Mouse (Mus musculus): ENCODE measurements around the gene Ybey. TPM values are rescaled to one million over a fixed set of nuclear protein-coding genes. Genes with fewer than 3 reads are reported as not detected.

Gene Ybey
- 5.4 and 5.6 TPM in 2 replicates for polyA plus RNA-seq (2015; fragmentation: Nextera tagmentation; extraction: Ambion mirVana)

DNA sequence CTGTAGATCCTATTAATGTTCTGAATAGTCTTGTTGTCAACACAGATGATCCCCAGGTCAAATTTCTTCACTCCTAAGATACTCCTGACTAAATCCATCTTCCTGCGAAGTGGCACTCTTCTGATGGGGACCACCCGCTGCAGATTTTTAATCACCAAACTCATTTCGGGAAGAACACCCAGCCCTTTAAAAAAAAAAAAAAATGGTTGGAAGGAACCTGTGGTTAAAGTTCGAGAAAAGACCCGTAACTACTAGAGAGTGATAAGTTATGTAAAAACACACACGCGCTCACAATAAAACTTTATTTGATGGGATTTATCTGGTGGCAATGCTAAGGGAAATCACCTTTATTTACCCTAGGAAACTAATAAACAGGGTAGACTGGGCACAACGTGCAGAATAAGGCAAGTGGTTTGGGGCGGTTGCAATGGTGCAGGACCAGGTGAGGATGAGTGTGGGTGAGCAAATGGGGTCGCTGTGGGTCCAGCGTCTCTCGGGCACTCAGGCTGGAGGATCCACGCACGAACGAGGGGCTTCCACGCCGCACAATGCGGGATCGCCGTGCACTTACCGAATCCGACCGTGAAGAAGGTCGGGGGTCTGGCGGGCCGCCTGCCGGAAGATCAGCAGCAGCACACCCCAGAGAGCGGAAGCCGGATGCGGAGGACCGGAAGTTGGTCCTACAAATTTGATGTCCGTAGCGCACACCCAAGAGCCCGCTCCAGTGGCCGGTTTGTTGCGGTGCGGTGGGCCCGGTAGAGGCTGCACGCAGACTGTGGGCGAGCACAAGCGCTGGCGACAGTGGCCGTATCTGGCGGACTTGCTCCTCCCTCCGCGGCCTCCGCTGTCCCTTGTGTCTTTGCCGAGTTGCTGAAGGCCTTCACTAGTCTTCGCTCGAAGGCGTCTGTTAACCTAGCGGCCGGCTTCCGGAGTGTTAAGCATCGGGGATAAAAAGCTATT lies at the start of gene Ybey, which contains the start of gene Mcm3ap:
TSS of gene Ybey (minus strand) at position 912 of the 960 bp plus-strand sequence.
TSS of gene Mcm3ap (plus strand) at position 725 of the 960 bp plus-strand sequence.
- under 1% methylated on average over 55 of the region's 55 CpGs for WGBS
- Histone ChIP-seq H3K36me3 (0 out of 2 replicates have a peak, but pooled peaks cover 11% of the 10 kb centered on the region), H3K4me3 (replicated peaks) (peak within 1 kb of the TSS; percentile 90), H3K9ac (peak within 1 kb of the TSS; percentile 92), H3K4me2 (peak within 1 kb of the TSS; percentile 60), H3K27ac (peak within 1 kb of the TSS; percentile 86), H3K4me1 (0 out of 2 replicates have a peak, but pooled peaks cover 4% of the 10 kb centered on the region), H3K27me3 (replicated peaks) (no peaks in the 10 kb centered on the region), H3K9me3 (no peaks in the 10 kb centered on the region)
- ATAC-seq (ENCODE audit: insufficient read depth, low FRiP score, low read depth): peak; percentile 94

DNA sequence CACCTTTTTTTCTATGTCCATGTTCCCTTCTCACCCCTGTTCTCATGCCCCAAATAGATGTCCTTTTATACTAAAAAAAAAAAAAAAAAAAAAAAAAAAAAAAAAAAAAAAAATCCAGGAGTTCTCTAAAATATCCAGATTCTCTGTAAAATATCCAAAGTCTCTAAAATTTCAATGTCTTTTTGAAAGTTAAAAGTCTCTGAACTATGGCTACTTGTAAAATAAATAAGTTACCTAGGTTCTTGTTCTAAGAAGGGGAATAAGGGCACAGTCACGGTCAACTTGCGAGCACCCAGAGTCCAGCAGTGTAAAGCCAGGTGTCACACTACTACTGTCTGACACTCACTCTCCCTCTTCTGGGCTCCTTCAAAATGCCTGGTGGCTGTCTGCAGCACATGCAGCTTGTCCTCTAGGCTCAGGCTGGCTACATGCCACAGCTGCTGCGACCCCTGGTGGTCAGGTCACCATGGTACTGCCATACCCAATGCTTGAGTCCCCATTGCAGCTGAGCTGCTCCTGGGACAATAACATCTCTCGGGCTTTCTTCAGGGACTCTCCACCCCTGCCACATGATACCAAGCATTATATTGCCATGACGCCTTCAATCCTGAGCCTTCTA lies 44.2 kb upstream of the Ybey start:
- Histone ChIP-seq H3K4me1 (no peaks in the 10 kb centered on the region), H3K9ac (no peak overlapping the region), H3K4me2 (no peak overlapping the region), H3K9me3 (no peaks in the 10 kb centered on the region), H3K27me3 (replicated peaks) (no peaks in the 10 kb centered on the region), H3K36me3 (peaks cover 38% of the 10 kb centered on the region), H3K4me3 (replicated peaks) (no peak overlapping the region), H3K27ac (no peak overlapping the region)
- WGBS: 56% methylated on average over 5 of the region's 5 CpGs
- ATAC-seq (ENCODE audit: insufficient read depth, low FRiP score, low read depth): peak; percentile 60; the same call in 1 of the 2 replicates

DNA sequence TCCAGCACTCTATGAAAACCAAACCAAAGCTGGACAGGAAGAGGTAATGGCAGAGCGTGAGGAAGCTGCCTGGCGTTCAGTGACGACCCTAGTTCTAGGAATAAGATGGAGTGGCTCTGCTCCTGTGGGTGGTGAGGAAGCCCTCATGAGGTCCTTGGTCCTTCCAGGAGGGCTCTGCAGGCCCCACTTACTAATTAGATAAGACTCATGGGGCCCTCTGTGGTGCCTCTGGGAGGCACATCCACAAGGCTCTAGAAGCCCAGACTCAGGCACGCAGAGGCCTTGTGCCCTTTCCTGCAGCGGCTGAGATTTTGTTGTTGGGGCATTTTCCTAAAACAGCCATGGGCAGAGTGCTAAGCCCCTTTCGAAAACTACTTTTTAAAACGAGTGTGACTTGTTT lies 37.0 kb upstream of the Ybey start:
- no peak for ATAC-seq (ENCODE audit: insufficient read depth, low FRiP score, low read depth)
- H3K9ac ChIP-seq: no peak overlapping the region
- H3K4me3 ChIP-seq (replicated peaks): no peak overlapping the region
- H3K36me3 ChIP-seq: peaks cover 37% of the 10 kb centered on the region
- H3K27ac ChIP-seq: no peak overlapping the region
- H3K4me2 ChIP-seq: no peak overlapping the region
- 85% methylated on average over 7 of the region's 7 CpGs for WGBS
- no peaks in the 10 kb centered on the region for H3K27me3 ChIP-seq (replicated peaks)
- no peaks in the 10 kb centered on the region for H3K4me1 ChIP-seq
- no peaks in the 10 kb centered on the region for H3K9me3 ChIP-seq

DNA sequence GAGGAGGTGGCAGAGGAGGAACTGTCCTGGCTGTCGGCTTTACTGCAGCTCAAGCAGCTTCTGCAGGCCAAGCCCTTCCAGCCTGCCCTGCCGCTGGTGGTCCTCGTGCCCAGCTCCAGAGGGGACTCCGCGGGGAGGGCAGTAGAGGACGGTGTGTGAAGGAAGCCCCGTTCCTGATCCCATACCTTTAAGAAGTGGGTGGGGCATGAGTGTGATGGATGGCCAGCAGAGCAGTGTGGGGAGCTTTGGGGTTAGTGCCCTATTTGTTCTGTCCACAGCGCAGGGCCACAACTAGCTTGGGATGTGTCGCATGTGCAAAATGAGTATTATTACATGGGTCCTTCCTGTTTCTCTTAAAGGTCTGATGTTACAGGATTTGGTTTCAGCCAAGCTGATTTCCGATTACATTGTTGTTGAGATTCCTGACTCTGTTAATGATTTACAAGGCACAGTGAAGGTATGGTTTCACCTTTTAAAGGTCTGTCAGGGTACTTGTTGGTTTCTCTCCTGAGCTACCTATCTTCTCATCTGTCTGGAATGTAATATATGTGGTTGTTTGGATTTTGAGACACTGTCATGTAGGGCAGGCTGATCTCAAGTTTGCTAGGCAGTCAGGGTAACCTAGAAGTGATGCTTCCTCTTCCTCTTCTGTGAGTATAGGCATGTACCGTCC lies 35.5 kb upstream of the Ybey start:
- H3K4me1 ChIP-seq: no peaks in the 10 kb centered on the region
- H3K27ac ChIP-seq: no peak overlapping the region
- WGBS: 64% methylated on average over 11 of the region's 11 CpGs
- no peak overlapping the region for H3K9ac ChIP-seq
- no peak overlapping the region for H3K4me3 ChIP-seq (replicated peaks)
- peak; percentile 27; the same call in 1 of the 2 replicates for ATAC-seq (ENCODE audit: insufficient read depth, low FRiP score, low read depth)
- H3K9me3 ChIP-seq: no peaks in the 10 kb centered on the region
- no peak overlapping the region for H3K4me2 ChIP-seq
- H3K27me3 ChIP-seq (replicated peaks): no peaks in the 10 kb centered on the region
- peaks cover 43% of the 10 kb centered on the region for H3K36me3 ChIP-seq

DNA sequence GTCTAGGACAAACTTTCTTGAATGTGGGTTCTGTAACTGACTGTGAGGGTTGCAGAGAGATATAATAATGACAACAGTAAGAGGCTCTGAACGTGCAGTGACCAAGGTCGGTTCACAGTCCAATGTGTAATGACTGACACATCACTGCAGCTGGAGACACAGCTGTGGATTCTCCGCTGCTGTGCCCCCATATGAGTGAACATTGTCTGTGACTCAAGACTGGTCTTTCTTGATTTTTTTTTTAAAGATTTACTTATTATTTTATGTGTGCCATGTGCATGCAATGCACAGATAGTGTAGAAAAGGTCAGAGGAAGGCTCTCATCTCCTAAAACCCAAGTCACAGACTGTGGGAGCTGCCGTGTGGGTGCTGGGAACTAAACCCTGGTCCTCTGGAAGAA lies 28.6 kb upstream of the Ybey start:
- no peaks in the 10 kb centered on the region for H3K4me1 ChIP-seq
- WGBS: 94% methylated on average over 4 of the region's 4 CpGs
- ATAC-seq (ENCODE audit: insufficient read depth, low FRiP score, low read depth): no peak

DNA sequence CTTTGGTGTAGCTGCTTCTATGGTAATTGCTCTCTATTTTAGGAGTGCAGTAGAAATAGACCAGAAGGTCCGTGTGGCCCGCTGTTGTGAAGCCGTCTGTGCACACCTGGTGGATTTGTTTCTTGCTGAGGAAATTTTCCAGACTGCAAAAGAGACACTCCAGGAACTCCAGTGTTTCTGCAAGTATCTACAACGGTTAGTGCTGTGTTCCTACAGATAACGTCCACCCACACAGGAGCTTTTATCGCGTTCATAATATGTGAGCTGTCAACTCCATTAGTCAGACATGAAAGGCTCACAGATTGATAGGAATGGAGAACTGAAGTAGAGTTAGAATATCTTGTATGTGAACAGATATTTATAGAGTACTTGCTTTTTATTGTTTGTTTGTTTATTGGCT lies 27.5 kb upstream of the Ybey start:
- no peak overlapping the region for H3K9ac ChIP-seq
- no peak overlapping the region for H3K27ac ChIP-seq
- no peak overlapping the region for H3K4me2 ChIP-seq
- no peak for ATAC-seq (ENCODE audit: insufficient read depth, low FRiP score, low read depth)
- no peaks in the 10 kb centered on the region for H3K4me1 ChIP-seq
- H3K9me3 ChIP-seq: no peaks in the 10 kb centered on the region
- WGBS: 84% methylated on average over 7 of the region's 7 CpGs
- no peak overlapping the region for H3K4me3 ChIP-seq (replicated peaks)
- peaks cover 37% of the 10 kb centered on the region for H3K36me3 ChIP-seq
- no peaks in the 10 kb centered on the region for H3K27me3 ChIP-seq (replicated peaks)

More for the DNA sequence above, 28.6 kb upstream of the Ybey start:
- Histone ChIP-seq H3K36me3 (peaks cover 36% of the 10 kb centered on the region), H3K27ac (no peak overlapping the region), H3K4me3 (replicated peaks) (no peak overlapping the region), H3K27me3 (replicated peaks) (no peaks in the 10 kb centered on the region), H3K9me3 (no peaks in the 10 kb centered on the region), H3K9ac (no peak overlapping the region), H3K4me2 (no peak overlapping the region)

DNA sequence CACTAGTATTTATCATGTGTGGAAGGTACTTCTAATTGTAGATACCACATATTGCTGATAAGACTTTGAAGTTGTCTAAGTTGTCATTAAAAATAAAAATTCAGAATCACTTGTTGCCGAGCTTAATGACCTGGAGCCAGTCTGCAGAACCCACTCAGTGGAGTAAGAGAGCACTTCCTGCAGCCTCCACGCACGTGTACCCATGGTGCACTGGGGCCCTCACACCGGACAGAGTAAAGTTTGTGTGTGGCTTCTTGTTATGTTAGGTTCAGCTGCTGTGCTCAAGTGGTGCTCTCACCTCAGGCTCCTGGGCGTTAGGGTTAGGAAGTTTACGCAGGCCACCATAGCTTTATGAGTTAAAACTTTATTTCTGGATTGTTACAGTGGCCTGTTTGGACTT lies 26.6 kb upstream of the Ybey start:
- ATAC-seq (ENCODE audit: insufficient read depth, low FRiP score, low read depth): no peak
- Histone ChIP-seq H3K4me3 (replicated peaks) (no peak overlapping the region), H3K36me3 (peaks cover 34% of the 10 kb centered on the region), H3K9ac (no peak overlapping the region), H3K27ac (no peak overlapping the region), H3K9me3 (no peaks in the 10 kb centered on the region), H3K27me3 (replicated peaks) (no peaks in the 10 kb centered on the region), H3K4me1 (no peaks in the 10 kb centered on the region), H3K4me2 (no peak overlapping the region)
- 87% methylated on average over 6 of the region's 6 CpGs for WGBS

DNA sequence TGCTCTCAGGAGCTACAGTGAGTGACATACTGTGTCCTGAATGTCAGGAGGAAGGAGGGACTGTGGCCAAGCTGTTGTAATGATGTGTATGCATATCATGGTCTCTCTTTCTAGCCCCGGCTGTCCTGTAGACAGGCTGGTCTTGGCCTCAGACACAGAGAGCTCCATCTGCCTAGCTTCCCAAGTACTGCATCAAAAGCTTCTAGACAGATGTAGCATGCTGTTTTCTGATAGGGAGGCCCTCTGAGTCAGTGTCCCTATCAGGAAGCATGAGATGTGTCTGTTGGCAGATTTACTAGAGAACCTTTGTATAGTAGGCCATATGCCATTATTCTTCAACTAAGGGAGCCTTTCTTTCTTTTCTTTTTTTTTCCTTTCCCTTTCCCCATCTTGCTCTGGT lies 24.6 kb upstream of the Ybey start:
- Histone ChIP-seq H3K4me2 (no peak overlapping the region), H3K9me3 (no peaks in the 10 kb centered on the region), H3K9ac (no peak overlapping the region), H3K4me1 (no peaks in the 10 kb centered on the region), H3K36me3 (peaks cover 43% of the 10 kb centered on the region), H3K4me3 (replicated peaks) (no peak overlapping the region), H3K27me3 (replicated peaks) (no peaks in the 10 kb centered on the region), H3K27ac (no peak overlapping the region)
- ATAC-seq (ENCODE audit: insufficient read depth, low FRiP score, low read depth): no peak
- WGBS: 84% methylated on average over 1 of the region's 1 CpGs

DNA sequence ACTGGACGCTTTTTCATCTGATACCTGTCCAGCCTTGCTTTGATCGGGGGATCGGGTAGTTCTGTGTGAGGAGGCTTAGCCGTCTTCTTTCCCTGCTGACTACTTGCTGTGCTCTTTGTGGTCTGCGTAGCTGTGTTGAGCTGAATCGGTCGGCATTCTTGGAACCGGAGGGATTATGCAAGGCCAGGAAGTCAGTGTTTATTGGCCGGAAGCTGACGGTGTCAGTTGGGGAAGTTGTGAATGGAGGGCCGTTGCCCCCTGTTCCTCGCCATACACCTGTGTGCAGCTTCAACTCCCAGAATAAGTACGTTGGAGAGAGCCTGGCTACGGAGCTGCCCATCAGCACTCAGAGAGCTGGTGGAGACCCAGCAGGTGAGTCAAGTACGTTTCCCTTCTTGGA lies 20.3 kb upstream of the Ybey start:
- H3K27me3 ChIP-seq (replicated peaks): no peaks in the 10 kb centered on the region
- H3K9me3 ChIP-seq: no peaks in the 10 kb centered on the region
- no peak for ATAC-seq (ENCODE audit: insufficient read depth, low FRiP score, low read depth)
- H3K4me1 ChIP-seq: no peaks in the 10 kb centered on the region
- WGBS: 89% methylated on average over 15 of the region's 15 CpGs
- no peak overlapping the region for H3K4me3 ChIP-seq (replicated peaks)
- no peak overlapping the region for H3K27ac ChIP-seq
- H3K36me3 ChIP-seq: peaks cover 53% of the 10 kb centered on the region
- no peak overlapping the region for H3K4me2 ChIP-seq
- no peak overlapping the region for H3K9ac ChIP-seq

DNA sequence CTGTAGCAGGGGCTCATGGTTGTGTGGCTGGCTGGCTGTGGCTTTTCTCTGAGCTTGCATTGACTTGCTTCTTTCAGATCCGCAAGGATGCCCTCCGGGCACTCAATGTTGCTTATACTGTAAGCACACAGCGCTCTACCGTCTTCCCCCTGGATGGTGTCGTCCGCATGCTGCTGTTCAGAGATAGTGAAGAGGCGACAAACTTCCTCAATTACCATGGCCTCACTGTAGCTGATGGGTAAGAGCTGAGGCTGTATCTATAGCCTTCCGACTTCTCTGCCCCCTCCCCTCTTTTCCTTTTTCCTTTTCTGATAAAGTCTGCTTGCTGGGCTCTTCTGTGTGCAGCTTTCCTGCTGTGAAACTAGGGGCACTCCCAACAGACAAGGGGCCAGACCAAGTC lies 19.4 kb upstream of the Ybey start:
- no peak for ATAC-seq (ENCODE audit: insufficient read depth, low FRiP score, low read depth)
- H3K4me3 ChIP-seq (replicated peaks): no peak overlapping the region
- H3K27ac ChIP-seq: no peak overlapping the region
- H3K36me3 ChIP-seq: peaks cover 52% of the 10 kb centered on the region
- H3K27me3 ChIP-seq (replicated peaks): no peaks in the 10 kb centered on the region
- no peak overlapping the region for H3K4me2 ChIP-seq
- no peaks in the 10 kb centered on the region for H3K4me1 ChIP-seq
- no peaks in the 10 kb centered on the region for H3K9me3 ChIP-seq
- 89% methylated on average over 8 of the region's 8 CpGs for WGBS
- H3K9ac ChIP-seq: no peak overlapping the region

DNA sequence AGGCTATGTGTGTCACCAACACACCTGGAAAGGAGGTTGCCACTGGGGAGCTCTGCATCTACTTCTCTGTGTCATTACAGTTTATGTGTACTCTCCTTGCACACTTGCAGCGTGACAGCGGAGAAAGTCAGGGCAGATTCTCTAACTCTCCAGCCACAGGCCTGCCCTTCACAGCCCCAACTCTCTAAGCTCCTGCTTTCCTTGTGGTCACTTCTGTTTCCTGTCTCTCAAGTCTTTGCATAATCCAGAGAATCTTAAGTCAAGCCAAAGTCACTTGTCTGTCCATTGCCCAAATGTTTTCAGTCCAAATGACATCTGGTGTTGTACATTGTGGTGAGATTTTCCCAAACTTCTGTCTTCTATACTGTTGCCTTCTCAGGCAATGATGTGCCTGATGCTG lies 17.4 kb upstream of the Ybey start:
- peaks cover 65% of the 10 kb centered on the region for H3K36me3 ChIP-seq
- 93% methylated on average over 2 of the region's 2 CpGs for WGBS
- no peaks in the 10 kb centered on the region for H3K4me1 ChIP-seq
- H3K4me3 ChIP-seq (replicated peaks): no peak overlapping the region
- H3K9me3 ChIP-seq: no peaks in the 10 kb centered on the region
- no peak overlapping the region for H3K9ac ChIP-seq
- ATAC-seq (ENCODE audit: insufficient read depth, low FRiP score, low read depth): no peak
- no peak overlapping the region for H3K27ac ChIP-seq
- no peak overlapping the region for H3K4me2 ChIP-seq
- H3K27me3 ChIP-seq (replicated peaks): no peaks in the 10 kb centered on the region

DNA sequence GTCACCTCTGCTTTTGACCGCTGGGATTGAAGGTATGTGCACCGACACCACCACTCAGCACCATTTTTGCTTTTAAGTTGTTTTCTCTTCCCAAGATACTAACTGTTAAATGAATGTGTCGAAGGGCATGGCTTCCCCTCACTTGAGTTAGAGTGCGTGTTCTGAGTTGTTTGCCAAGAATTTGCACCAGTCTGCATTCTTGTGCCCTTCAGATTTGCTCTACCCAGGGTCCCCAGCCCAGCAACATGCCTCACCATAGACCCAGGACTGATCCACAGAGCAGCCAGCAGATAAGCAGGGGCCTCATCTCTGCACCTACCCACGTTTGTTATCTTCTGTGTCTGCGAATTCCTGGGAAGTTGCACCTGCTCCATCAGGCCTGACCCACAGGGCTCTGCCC lies 12.6 kb upstream of the Ybey start:
- Histone ChIP-seq H3K9me3 (no peaks in the 10 kb centered on the region), H3K36me3 (peaks cover 58% of the 10 kb centered on the region), H3K9ac (no peak overlapping the region), H3K27me3 (replicated peaks) (no peaks in the 10 kb centered on the region), H3K4me1 (no peaks in the 10 kb centered on the region), H3K27ac (no peak overlapping the region), H3K4me3 (replicated peaks) (no peak overlapping the region), H3K4me2 (no peak overlapping the region)
- WGBS: 91% methylated on average over 6 of the region's 6 CpGs
- no peak for ATAC-seq (ENCODE audit: insufficient read depth, low FRiP score, low read depth)

Data from stomach, embryonic 15.5 days (tissue).